Mouse (Mus musculus): Measurements from ENCODE around the gene Mpp4.

DNA sequence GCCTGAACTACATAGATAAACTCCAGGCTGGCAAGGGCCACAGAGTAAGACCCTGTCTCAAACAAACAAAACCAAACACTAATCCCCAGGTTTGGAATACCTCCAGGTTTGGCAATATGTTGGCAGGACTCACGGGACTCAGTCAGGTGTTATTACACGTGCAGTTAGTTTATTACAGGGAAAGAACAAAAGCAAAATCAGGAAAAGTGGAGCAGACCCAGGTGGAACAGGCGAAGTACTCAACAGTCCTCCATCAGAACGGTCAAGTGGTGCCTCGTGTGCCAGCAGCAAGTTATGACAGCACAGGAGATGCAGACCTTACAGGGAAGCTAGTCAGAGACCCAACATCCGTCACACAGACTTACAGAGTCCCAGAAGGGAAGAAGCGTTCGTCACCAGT lies 52.7 kb downstream of the Mpp4 start:
- TF ChIP-seq CTCF (IDR thresholded peaks at IDR 0.05; ENCODE audit: control insufficient read depth, insufficient read depth, low read length), result no peak
- no peak for TF ChIP-seq POLR2A (IDR thresholded peaks at IDR 0.05; ENCODE audit: borderline replicate concordance, control insufficient read depth, low read depth, low read length)
